ENCODE assay signal across 8 mouse cellular contexts in genomic region chr3:104596451-104597134, GRCm38 (mm10). TPM values are rescaled to one million over a fixed set of nuclear protein-coding genes. Genes with fewer than 3 reads are reported as not detected.
DNase-seq lines count a peak whose midpoint lies in the region; ATAC-seq and TF ChIP-seq lines count a peak whose summit lies in the region.

No protein-coding gene starts in this region.

- no peaks in the 10 kb centered on the region for H3K27me3 ChIP-seq in hindbrain, postnatal 0 days (ENCODE audit: insufficient read depth, low read length)

- H3K4me3 ChIP-seq in layer of hippocampus, adult 2 months: peak overlapping the region; percentile 28
- no peak overlapping the region for H3K4me3 ChIP-seq in hindbrain, postnatal 0 days (ENCODE audit: low read length)

- H3K4me2 ChIP-seq in hindbrain, postnatal 0 days (ENCODE audit: low read depth, low read length): peak overlapping the region; percentile 42

- H3K36me3 ChIP-seq in hindbrain, postnatal 0 days (ENCODE audit: insufficient read depth, low read length): no peaks in the 10 kb centered on the region

- H3K9me3 ChIP-seq in hindbrain, postnatal 0 days (ENCODE audit: low read length): no peaks in the 10 kb centered on the region

- DNase-seq in frontal cortex, adult 2 months (ENCODE audit: extremely low spot score in 1 of 2, low spot score in 1 of 2): no peak
- no peak for DNase-seq in layer of hippocampus, adult 2 months (ENCODE audit: low spot score in 2 of 2)
- no peak for DNase-seq in layer of hippocampus, adult 9-10 months (ENCODE audit: low spot score)
- DNase-seq in brain, adult 2 months (ENCODE audit: low read depth, low spot score): peak; percentile 32
- DNase-seq in hindbrain, postnatal 0 days (ENCODE audit: low spot score): peak; percentile 34

- TF ChIP-seq CTCF in layer of hippocampus, adult 2 months (conservative IDR thresholded peaks at IDR 0.05): peak; percentile 67
- peak; percentile 27; the same call in 1 of the 2 replicates for TF ChIP-seq CTCF in hindbrain, postnatal 0 days (IDR thresholded peaks at IDR 0.05; ENCODE audit: low read depth)

- ATAC-seq in frontal cortex, adult (ENCODE audit: low TSS enrichment): peak; percentile 50
- ATAC-seq in hindbrain, postnatal 0 days: peak; percentile 76
- no peak for ATAC-seq in erythroid progenitor cell, adult 5-6 weeks (replicated peaks; ENCODE audit: low FRiP score, poor library complexity, severe bottlenecking)
- no peak for ATAC-seq in megakaryocyte, adult 5-6 weeks (ENCODE audit: poor library complexity, severe bottlenecking)

- 30% methylated on average over 6 of the region's 6 CpGs for whole genome bisulfite sequencing in hindbrain, postnatal 0 days

- H3K9ac ChIP-seq in hindbrain, postnatal 0 days (replicated peaks; ENCODE audit: low read length): no peak overlapping the region

- 0 out of 2 replicates have a peak, but pooled peaks cover 3% of the 10 kb centered on the region for H3K4me1 ChIP-seq in hindbrain, postnatal 0 days (ENCODE audit: insufficient read depth, low read length)

- peak overlapping the region; percentile 93 for H3K27ac ChIP-seq in layer of hippocampus, adult 2 months
- H3K27ac ChIP-seq in hindbrain, postnatal 0 days: peak overlapping the region; percentile 76

RNA-seq across cellular contexts. Expression of gene Slc16a1, which starts 41.9 kb away (rescaled TPM):
- polyA plus RNA-seq in frontal cortex, adult 2 months (2012; rRNA removed): 22.1 and 23.0 TPM in 2 replicates
- total RNA-seq in layer of hippocampus, adult 2 months (2021): 10 to 100 TPM; 20.8 to 22.0 TPM
- 40.2 and 43.4 TPM in 2 replicates for total RNA-seq in hindbrain, postnatal 0 days (2014; rRNA removed)
- 21.8 and 22.6 TPM in 2 replicates for polyA plus RNA-seq in hindbrain, postnatal 0 days (2015; fragmentation: Nextera tagmentation; extraction: Ambion mirVana)
- 334 and 364 TPM in 2 replicates for total RNA-seq in erythroid progenitor cell, adult 5-6 weeks (2015; ENCODE audit: low replicate concordance)
- total RNA-seq in erythroid progenitor cell, adult 5-6 weeks (2017; ENCODE audit: low replicate concordance): 431 and 500 TPM in 2 replicates
- total RNA-seq in megakaryocyte, adult 5-6 weeks (2015): 7.3 and 9.2 TPM in 2 replicates
- total RNA-seq in megakaryocyte, adult 5-6 weeks (2017): 10.6 and 12.7 TPM in 2 replicates

Comparison
In these comparisons a context has a peak if more than half of its experiments do, and no peak if none do; other contexts are left out.
1. ATAC-seq: peak in frontal cortex, adult (single experiment) and hindbrain, postnatal 0 days (single experiment); none in erythroid progenitor cell, adult 5-6 weeks (single experiment) and megakaryocyte, adult 5-6 weeks (single experiment).
2. DNase-seq: peak in brain, adult 2 months (single experiment) and hindbrain, postnatal 0 days (single experiment); none in frontal cortex, adult 2 months (0 of 2), layer of hippocampus, adult 2 months (0 of 2) and layer of hippocampus, adult 9-10 months (single experiment).